Mouse (Mus musculus) E14TG2a.4 (cell line): ENCODE measurements around the gene Exosc6.

Experiments used
- CTCF ChIP-seq: conservative IDR thresholded peaks from 2 replicates; pipeline ENCODE4 v1.5.1; 2014; ENCODE audit warnings: low read length
- POU5F1 ChIP-seq: IDR thresholded peaks from 2 replicates; pipeline ENCODE4 v1.6.1; 2014; ENCODE audit warnings: low read length, borderline replicate concordance

DNA sequence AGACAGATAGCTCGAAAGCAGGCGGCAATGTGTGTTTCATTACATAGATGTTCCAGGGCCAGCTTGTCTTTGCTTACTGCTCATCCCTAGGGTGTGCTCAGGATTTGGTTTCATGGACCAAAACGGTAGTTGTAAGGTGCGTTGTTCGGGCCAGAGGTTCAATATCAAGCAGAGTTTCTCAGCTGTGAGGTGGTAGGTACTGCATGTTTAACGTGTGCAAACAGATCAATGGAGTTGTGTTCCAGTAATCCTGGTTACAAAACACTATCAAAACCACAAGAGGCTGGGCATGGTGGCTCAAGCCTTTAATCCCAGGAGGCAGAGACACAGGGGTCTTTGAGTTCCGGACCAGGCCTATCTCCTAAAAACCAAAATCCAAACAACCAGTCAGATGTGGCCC, 7.0 kb upstream of the Exosc6 start:
- TF ChIP-seq CTCF (no peak), POU5F1 (no peak)
